Mouse (Mus musculus) induced T-regulatory cell, adult 2 months (primary cell): ENCODE data around the gene F7.
A peak's percentile ranks its signal among the peaks of the same experiment; 100 is the strongest.

Experiments used
- DNase-seq: peaks from one replicate; pipeline ENCODE4 v3.0.0-alpha.2; 2012; ENCODE audit warnings: low read depth

The F7 gene

DNA sequence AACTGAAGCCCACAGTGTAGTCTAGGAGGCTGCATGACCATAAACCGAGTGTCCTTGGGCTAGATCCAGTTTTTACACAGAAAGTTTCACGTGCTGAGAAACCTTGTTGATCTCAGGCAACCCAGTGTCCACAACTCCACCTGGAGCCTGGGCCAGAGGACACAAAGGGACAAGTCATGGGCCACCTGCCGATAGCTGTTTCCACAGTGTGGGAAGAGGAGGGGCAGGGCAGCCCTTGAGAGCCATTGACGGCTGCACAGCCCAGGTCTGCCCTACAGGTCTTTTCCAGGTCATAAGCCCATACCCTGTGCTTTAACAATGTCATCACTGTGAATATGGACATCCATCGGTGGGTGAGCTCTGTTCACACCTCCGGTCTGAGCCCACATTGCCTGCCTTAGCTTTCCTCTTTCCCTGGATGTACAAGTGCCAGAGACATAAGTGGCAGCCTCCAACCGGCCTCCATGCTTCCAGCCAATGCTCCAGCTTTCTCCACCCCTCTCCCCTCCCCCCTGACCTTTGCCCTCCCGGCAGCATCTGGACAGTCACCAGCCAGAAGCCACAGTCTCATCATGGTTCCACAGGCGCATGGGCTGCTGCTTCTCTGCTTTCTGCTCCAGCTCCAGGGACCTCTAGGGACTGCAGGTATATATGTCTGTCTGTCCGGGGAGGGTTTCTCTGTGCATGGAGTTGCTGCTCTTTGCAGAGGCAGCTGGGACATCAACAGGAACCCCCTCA, at the start of gene F7:
F7 (plus strand) TSS at position 548 of the 738 bp plus-strand sequence.
- DNase-seq = no peak

DNA sequence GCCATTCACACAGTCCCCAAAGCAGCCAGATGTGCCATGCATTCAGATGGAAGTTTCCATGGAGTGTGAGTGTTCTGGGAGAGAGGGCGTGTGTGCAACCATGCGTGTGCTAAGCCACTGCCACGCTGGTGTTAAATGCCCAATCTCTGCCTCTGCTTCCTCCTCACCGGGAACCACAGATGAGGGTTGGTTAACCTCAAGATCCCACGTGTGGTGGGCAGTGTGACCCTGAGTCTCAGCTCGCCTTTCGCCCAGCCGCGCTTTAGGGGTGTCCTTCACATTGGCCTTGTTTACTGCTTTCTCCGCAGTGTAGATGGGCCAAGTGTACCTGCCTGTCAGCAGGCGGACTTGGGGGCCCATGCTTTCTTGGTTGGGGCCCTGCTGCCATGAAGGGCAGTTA, 49.5 kb upstream of the F7 start:
- no peak for DNase-seq

DNA sequence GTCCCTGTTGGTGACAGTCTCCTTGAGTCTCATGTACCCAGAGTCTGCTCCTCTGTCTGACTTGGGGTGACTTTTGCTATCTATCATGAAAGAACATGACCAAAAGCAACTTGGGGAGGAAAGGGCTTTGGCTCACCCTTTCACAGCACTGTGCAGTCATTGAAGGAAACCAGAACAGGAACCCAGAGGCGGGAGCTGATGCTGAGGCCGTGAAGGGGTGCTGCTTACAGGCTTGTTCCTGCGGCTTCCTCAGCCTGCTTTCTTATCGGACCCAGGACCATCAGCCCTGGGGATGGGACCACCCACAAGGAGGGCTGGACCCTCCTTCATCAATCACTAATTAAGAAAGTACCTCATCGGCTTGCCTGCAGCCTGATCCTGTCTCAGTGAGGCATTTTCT, 49.1 kb upstream of the F7 start:
- DNase-seq = no peak

DNA sequence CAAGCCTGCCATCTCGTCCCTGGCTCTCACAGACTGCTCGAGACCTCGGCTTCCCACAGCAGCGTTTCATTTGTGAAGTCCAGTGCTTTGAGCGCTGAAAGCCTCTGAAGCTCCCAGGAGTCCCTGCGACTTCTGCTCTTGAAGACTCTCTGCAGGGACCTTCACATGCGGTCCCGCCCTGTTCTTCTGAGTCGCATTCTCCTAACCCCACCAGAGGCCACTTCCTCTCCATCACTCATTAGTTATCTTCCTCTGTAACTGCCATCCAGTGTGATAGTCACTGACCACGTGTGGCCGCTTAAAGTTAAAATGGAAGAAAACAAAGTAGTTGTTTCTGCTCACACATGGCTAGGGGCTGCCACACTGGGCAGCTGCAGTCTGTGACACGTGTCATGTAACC, 48.5 kb upstream of the F7 start:
- DNase-seq = no peak

DNA sequence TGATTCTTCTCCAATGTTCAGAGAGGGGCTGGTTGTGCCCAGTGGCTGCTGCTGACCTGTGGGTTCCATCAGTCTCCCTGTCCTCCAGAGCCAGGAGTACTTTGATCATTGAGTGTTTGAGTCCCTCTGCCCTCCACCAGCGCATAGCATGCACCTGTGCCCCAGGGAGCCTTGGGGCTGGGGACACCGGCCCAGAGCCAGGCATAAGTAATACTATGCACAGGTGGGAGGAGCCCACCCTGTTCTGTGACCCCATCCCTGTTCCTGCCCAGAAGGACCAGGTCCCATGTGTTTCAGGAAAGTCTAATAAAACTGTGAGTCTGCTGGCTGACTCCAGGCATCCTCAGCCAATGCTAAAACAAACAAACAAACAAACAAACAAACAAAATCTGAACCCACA, 47.5 kb upstream of the F7 start:
- DNase-seq = no peak

DNA sequence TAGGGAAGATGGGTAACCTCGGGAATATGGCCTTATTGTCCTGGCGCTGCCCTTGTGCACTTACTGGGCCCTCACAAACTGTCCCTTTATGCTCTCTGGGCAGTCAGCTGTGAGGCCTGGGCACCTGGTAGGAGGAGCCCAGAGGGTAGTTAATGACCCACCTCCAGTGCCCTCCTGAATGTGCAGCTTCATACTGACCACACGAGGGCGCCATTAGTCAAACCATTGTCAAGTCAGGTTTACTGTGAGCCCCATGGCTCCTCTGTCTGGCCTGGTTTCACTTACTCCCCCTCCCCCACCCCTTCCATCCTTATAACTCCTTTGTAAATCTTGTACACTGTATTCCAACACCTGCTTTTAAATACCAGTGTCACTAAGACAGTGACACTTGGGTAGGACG, 47.1 kb upstream of the F7 start:
- DNase-seq = peak; percentile 74

DNA sequence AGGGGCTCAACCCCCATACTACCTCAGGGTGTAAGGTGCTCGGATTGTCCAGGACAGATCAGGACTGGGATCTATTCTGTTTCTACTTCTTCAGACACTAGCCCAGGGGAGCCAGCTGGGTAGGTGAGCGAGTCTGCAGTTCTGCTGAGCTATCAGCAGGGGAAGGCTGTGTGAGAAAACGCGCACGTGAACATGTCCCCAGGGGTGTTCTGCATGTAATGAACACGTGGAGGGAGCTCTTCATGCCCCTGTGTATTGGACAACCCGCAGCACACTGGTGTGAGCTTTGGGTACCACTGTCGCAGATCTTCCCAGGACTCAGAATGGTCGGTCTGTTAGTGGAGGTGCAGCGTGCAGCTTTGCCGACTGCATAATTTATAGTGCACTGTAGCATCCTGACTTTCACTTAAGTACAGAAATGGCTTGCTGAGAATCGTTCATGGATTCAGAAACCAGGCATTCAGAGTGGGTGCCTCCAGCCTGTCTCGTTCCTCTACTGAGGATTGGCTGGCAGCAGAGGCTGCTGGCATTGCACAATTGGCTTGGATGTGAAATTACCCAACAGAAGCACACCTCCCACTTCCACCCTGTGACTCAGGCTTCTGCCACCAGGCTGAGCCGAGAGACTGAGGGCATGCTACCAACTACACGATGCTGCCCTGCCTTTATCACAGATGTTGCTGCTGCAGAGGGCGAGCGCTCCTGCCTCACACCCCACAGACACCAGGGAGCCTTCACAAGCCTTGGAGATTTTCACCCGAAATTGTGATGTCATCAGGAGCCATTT, 42.0 kb upstream of the F7 start:
- DNase-seq = no peak

DNA sequence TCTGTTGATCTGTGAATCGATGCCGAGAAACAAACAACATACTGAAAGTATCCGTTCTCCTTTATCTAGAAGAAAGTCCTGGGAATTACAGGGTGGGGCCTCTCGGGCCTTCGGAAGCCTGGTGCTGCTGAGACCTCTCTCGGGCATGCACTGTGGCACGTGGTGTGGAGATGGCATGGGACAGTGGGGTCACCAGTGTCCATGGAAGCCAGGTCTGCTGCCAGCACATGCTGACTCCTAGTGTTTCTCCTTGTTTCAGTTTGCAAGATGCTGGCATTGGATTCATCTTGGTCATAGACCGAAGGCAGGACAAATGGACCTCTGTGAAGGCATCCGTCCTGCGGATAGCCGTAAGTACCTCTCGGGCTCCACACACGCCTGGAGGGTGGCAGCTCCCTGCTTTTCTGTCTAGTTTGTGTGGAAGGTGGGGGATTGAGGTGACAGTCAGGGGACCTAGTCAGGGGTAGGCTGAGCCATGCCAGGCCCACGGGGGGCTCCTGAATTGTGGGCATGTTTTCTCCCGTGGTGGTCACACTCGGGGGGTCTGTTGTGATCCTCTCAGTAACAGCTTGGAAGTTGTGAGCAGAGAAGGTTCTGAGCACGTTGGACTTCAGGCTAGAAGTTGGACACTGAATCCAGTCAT, 41.1 kb upstream of the F7 start:
- DNase-seq = no peak

DNA sequence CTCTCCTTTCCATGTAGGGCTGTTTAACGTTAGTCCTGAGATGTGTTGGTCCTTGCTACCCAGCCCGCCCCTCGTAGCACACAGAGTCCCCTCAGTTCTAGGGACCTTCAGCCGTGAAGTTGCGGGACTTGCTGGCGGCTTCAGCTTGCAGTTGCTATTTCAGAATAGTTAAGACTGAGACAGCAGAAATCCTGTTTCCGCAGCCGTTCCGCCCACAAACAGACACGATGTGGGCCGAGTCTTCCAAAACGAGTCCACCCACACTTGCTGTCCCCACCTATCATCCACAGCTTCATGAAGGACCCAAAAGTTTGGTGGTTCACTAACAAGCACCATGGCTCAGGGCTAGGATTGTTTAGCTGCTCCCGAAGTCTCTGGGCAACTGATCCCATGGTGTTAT, 40.6 kb upstream of the F7 start:
- DNase-seq = no peak

DNA sequence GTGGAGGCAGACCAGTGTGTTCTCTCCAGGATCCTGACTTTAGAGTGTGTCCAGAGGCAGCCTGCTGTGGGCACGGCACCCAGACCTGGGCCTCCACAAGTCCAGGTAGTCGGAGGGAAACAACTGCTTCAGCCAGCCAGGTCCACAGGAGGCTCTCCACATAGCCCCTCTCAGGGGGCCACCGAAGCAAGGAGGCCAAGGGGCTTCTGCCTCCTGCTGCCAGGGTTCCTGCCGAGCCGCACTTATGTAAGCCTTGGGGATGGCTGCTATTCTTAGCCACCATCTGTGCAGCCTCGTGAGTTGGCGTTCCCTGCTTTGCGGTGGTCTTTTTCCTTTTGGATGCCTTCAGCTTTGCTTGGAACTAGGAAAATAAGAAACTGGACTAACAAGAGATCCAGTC, 38.3 kb upstream of the F7 start:
- DNase-seq = no peak

DNA sequence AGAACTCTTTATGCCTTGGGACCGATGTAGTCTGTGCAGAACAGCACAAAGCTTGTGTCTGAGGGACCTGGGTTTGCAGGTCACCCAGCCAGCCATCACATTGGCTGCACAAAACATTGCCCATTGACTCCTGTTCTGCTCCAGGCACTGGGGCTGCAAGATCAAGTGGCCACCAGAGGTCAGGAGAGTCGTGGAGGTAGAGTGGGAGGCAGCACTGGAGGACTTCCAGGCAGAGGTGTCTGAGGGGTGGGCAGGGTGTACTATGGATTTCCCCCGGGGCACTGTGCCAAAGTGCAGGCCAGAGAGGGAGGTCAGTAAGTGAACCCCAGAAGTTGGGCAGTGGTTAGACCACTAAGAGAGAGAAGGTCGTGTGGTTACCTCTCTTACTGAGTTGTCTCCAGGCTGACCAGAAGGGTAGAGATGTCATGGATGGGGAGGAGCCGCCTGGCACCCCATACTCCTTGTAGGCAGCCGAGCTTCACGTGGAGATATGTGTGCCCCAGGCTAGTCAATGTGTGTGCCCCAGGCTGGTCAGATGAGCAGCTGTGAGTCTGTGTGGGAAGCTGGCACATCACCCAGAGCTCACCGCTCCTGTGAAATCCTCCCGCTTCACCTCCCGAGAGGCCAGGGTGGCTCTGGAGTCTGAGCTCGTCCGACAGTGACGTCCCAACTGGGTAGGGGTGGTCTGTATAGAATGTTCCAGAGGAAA, 37.0 kb upstream of the F7 start:
- no peak for DNase-seq

DNA sequence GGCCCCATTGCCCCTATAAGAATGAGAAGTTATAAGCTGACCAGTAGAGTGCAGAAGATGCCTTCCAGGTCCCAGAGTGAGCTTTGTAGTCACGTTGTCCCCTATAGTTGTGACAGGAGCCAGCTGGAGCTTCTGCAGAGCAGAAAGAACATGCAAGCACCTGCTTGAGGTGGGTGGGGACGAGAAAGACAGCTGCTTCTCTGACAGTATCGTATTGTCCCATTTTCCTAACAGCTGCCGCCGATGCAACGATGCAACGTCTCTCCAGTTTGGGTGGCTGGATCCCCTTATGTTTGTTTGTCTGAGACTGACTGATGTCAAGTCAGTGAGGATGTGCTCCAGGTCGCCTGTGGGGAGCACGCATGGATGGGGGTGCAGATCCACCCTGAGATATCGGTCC, 34.4 kb upstream of the F7 start:
- no peak for DNase-seq

DNA sequence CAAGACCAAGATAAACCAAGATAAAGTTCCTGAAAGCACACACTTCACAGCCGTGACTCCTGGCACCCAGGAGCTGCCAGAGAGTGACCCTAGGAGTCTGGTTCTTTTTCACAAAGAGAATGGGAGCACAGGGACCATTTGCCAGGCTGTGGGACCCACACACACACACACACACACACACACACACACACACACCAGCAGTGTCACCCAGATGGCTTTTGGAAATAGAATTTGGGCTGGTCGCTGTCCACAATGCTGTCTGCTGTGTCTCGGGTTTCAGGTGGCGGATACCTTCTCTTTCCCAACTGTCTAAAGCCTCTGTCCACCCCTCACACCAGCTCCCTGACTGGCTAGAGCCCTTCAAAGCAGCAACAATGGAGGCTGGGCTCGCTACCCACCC, 31.4 kb upstream of the F7 start:
- DNase-seq = no peak

DNA sequence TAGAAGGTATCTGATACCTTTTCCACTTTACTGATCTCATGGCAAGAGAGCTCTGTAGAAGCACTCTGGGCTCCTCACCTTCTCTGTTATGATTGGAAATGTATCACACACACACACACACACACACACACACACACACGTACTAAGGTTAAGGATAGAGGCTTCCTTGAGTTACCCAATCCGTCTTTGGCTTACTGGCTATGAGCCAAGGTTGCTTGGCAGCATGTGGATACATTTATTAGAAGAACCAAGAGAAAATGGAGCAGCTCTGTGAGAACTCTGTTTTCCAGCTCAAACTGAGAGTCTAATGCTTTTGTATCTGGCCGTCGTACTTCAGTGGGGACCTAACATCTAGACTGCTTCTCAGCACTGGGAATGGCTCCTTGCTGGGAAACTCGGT, 30.4 kb upstream of the F7 start:
- DNase-seq = no peak

DNA sequence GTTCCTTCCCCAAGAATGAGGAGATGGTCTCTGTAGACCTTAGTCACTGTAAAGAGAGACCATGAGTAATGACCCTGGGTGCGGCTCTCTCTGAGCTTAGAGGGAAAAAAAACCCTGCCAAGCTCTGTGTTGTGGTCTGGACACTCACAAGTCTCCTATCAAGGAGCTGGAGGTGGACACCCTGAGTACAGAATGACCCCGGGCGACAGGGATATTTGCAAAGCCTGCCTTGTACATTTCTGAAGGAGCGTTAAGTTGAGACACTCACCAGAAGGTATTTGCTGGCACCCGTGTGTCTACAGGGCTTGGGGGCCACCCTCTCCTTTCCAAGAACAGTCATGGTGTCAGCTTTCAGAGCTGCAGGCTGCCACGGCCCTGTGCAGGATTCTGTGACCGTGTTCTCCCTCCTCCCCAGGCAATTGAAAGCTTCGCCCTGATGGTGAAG, 29.0 kb upstream of the F7 start:
- no peak for DNase-seq

DNA sequence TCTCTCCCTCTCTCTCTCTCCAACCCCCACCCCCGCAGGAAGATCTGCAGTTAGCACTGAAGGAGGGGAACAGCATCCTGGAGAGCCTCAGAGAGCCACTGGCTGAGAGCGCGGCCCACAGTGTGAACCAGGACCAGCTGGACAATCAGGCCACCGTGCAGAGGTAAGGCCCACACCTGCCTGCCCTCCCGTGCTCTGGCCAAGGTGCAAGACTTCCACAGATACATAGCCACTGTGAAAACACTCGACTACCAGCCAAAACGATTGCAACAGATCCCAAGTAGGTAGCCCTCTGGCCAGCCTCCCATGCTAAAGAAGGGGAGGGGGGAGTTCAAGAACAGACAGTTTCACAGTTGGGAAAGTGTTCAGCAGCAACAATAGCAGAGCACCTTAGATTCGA, 27.5 kb upstream of the F7 start:
- no peak for DNase-seq

DNA sequence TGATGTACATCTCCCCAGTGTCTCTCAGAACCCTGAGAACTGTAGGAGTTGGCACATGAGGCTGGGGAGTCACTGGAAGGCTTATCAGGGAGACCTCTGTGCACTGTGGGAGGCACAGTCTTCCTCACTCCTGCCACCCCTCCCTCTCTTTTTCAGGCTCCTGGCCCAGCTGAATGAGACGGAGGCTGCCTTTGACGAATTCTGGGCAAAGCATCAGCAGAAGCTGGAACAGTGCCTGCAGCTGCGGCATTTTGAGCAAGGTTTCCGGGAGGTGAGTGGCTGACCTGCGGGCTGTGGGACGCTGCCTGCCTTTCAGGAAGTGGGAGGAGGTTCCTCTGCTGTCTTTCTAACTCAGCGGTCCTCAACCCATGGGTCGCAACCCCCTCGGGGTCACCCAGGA, 26.0 kb upstream of the F7 start:
- no peak for DNase-seq

DNA sequence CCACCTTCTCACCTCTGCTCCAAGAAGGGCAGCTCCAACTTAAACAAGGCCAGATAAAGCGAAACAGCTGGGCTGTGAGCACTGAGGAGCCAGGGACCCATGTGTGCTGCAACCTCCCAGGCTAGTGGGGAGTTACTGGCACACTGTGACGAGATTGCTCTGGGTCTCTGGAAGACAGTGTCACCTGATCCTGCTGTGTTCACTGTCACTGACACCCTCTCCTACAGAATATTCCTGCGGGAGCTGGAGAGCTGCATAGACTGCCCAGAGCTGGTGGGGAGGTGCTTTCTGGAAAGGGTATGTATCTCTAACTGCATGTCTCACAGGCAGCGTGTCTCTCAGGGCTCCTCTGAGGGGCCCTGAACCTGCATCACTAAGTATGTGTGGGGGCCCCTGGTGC, 18.4 kb upstream of the F7 start:
- DNase-seq = no peak

DNA sequence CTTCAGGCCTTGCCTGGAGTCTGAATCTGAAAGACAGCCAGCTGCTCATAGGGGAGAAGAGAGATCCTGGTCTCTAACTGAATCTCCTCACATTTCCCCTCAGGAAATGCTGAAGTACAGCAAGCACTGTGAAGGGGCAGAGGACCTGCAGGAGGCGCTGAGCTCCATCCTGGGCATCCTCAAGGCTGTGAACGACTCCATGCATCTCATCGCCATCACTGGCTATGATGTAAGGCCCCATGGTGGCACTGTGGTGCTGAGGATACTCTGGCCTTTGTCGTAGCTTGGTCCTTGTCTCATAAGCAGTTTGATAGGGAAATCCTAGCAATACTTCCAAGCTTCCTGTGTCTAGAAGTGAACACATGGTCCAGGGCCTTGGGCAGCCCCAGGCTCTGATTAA, 15.5 kb upstream of the F7 start:
- no peak for DNase-seq

DNA sequence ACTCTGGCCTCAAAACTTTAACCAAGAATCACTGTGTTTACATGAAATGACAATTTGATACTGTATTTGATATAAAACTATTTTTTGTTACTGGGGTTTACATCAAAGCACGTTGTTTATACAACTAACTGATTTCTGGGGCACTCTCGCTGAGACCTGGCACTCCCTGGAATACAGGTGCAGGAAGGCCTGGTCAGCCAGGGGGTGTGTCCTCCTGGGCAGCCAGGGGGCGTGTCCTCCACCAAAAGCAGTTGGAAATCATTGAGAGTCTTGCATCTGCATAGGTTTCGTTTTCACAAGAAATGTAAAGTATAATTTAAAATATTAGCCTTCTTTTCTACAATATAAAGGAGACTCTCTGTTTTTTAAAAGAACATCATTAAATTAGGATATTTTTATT, 6.3 kb upstream of the F7 start:
- no peak for DNase-seq

DNA sequence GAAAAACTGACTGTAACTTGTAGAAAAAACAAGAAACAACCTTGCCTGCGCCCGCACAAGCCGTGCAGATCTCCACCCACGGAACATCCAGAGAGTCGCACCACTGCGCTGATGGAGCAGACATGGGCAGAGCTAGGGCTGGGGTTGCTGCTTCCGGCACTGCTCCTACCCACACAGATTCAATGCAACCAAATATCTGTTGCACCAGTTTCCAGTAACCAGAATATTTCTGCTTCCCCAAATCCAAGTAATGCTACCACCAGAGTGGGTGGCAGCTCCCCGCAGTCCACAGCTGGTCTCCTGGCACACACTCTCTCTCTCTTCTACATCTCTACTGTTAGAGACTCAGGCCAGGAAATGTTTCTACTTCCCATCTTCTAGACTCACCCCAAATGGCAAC, 4.0 kb upstream of the F7 start:
- no peak for DNase-seq

DNA sequence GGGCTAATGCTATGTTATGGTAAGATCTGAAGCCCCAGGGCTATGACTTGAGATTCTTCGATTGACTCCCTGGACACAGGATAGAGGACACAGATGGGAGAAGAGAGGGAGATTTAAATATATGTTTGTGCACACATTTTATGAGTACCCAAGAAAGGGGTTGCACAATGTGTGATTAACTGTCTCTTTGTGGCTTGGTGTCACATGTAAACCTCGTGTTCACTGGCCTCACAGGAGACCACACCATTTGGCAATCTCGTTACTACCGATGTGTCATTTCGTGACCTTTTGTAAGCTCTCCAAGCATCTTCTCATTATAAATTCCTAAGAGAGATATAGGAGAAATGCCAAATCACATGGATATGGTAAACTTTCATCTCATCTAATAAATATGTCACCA, 1.8 kb downstream of the F7 start:
- no peak for DNase-seq

DNA sequence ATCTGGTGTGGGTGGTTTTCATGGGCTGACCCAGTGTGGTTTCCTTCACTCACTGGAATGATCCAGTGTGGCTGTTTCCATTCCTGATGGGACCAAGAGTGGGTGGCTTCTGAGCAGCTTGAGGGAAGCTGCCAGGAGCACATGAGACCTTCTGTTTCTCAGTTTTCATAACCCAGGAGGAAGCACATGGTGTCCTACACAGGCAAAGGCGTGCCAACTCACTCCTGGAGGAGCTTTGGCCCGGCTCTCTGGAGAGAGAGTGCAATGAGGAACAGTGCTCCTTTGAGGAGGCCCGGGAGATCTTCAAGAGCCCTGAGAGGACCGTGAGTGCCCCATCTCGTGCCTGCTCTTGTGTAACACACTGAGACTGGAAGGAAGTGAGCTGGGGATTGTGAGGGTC, 2.6 kb downstream of the F7 start:
- no peak for DNase-seq
